Mouse (Mus musculus): ENCODE data around the gene Olfr56. TPM values are rescaled to one million over a fixed set of nuclear protein-coding genes. Genes with fewer than 3 reads are reported as not detected.

Olfr56 gene
- polyA plus RNA-seq, 1 experiment from 2014 or later: not detected

DNA sequence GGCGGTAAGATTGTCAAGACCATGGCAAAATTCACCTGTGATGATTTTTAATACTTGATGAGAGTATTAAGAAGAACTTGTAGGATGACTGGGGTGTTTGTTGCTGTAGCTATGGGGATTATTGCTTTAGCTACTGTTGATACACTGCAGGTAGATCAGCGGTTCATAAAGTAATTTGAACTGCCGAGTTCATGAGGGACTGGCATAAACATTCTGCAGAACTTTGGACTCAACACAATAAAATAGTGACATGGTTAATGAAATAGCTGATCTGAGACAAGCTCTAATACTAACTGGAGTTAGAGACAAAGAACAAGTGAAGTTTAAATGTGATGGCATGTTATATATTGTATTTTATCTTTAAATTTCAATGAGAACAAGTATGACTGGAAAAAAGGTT lies 100.0 kb downstream of the Olfr56 start:
- Histone ChIP-seq H3K27me3 (replicated peaks; ENCODE audit: control insufficient read depth, insufficient read depth, low read length) (no peaks in the 10 kb centered on the region), H3K27ac (ENCODE audit: low read depth, low read length) (no peak overlapping the region), H3K4me3 (ENCODE audit: low read length) (no peak overlapping the region), H3K4me2 (ENCODE audit: low read length) (no peak overlapping the region), H3K4me1 (ENCODE audit: control insufficient read depth, insufficient read depth, low read depth, low read length) (no peaks in the 10 kb centered on the region), H3K9me3 (ENCODE audit: control insufficient read depth, low read length) (no peaks in the 10 kb centered on the region), H3K9ac (ENCODE audit: low read depth, low read length) (no peak overlapping the region), H3K36me3 (ENCODE audit: control insufficient read depth, insufficient read depth, low read length) (no peaks in the 10 kb centered on the region)
- WGBS: 95% methylated on average over 3 of the region's 3 CpGs
- ATAC-seq: no peak

DNA sequence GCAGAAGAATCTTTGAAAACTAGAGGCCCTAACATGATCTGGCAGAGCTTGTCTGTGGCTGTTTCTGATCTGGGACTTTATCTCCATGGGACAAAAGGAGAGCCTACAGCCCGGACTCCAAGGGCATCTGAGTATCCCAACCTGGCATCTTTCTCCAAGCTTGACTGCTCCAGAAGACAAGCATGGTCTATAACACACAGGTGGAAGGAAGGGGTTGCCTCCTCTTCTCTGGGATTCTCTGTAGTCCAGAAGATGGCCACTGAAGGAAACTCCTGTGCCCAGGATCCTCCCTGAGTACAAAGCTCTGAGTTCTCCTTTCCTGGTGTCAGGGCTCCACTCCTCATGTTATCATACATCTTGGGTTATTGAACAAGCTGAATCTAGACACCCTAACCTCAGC lies 101.9 kb downstream of the Olfr56 start:
- H3K9me3 ChIP-seq (ENCODE audit: control insufficient read depth, low read length): no peaks in the 10 kb centered on the region

DNA sequence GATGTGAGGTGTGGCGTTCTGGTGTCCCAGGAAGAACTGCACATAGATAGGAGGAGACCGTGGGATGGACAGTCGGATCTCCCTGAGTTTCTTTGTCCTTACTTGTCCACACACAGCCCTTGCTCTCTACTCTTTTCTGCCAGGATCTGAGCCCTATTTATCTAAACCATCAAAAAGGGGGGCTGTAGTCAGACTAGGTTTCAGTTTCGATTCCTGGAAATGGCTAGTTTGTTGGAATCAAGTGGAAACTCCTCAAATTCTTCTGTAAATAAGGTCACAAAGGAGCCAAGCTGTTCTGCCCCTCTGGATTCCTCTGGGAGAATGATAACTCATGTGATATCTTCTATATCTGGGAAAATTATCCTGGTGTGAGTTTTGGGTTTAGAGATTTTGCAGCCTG lies 102.7 kb downstream of the Olfr56 start:
- no peak overlapping the region for H3K9ac ChIP-seq (ENCODE audit: low read depth, low read length)
- H3K27ac ChIP-seq (ENCODE audit: low read depth, low read length): no peak overlapping the region
- H3K36me3 ChIP-seq (ENCODE audit: control insufficient read depth, insufficient read depth, low read length): no peaks in the 10 kb centered on the region
- WGBS: 85% methylated on average over 4 of the region's 4 CpGs
- H3K4me1 ChIP-seq (ENCODE audit: control insufficient read depth, insufficient read depth, low read depth, low read length): no peaks in the 10 kb centered on the region
- no peak overlapping the region for H3K4me3 ChIP-seq (ENCODE audit: low read length)
- no peaks in the 10 kb centered on the region for H3K9me3 ChIP-seq (ENCODE audit: control insufficient read depth, low read length)
- ATAC-seq: no peak
- no peak overlapping the region for H3K4me2 ChIP-seq (ENCODE audit: low read length)
- no peaks in the 10 kb centered on the region for H3K27me3 ChIP-seq (replicated peaks; ENCODE audit: control insufficient read depth, insufficient read depth, low read length)

More for the DNA sequence above, 101.9 kb downstream of the Olfr56 start:
- 73% methylated on average over 1 of the region's 1 CpGs for WGBS
- Histone ChIP-seq H3K4me2 (ENCODE audit: low read length) (no peak overlapping the region), H3K4me1 (ENCODE audit: control insufficient read depth, insufficient read depth, low read depth, low read length) (no peaks in the 10 kb centered on the region), H3K27ac (ENCODE audit: low read depth, low read length) (no peak overlapping the region), H3K4me3 (ENCODE audit: low read length) (no peak overlapping the region), H3K9ac (ENCODE audit: low read depth, low read length) (no peak overlapping the region), H3K36me3 (ENCODE audit: control insufficient read depth, insufficient read depth, low read length) (no peaks in the 10 kb centered on the region), H3K27me3 (replicated peaks; ENCODE audit: control insufficient read depth, insufficient read depth, low read length) (no peaks in the 10 kb centered on the region)
- no peak for ATAC-seq

DNA sequence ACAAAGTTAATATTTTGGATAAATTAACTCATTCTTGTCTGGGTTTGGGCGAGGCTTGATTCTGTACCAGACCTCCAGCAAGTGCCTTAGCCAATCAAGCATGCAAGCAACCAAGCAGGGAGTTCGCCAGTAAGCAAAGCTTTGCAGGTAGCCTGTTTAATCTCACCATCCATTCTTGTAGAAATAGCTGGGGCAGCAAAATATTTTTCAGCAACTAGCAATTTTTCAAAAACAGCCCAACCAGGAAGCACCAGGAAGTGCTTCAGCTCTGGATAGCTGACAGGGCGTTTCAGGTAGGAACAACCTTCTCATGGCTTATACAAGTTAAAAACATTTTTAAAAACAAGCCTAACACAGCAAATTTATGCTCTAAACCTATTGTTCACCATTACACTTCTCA lies 103.2 kb downstream of the Olfr56 start:
- 69% methylated on average over 3 of the region's 3 CpGs for WGBS
- H3K4me3 ChIP-seq (ENCODE audit: low read length): no peak overlapping the region
- H3K27me3 ChIP-seq (replicated peaks; ENCODE audit: control insufficient read depth, insufficient read depth, low read length): no peaks in the 10 kb centered on the region
- no peaks in the 10 kb centered on the region for H3K4me1 ChIP-seq (ENCODE audit: control insufficient read depth, insufficient read depth, low read depth, low read length)
- no peak overlapping the region for H3K9ac ChIP-seq (ENCODE audit: low read depth, low read length)
- ATAC-seq: no peak
- no peak overlapping the region for H3K27ac ChIP-seq (ENCODE audit: low read depth, low read length)
- no peak overlapping the region for H3K4me2 ChIP-seq (ENCODE audit: low read length)
- H3K9me3 ChIP-seq (ENCODE audit: control insufficient read depth, low read length): no peaks in the 10 kb centered on the region
- no peaks in the 10 kb centered on the region for H3K36me3 ChIP-seq (ENCODE audit: control insufficient read depth, insufficient read depth, low read length)

DNA sequence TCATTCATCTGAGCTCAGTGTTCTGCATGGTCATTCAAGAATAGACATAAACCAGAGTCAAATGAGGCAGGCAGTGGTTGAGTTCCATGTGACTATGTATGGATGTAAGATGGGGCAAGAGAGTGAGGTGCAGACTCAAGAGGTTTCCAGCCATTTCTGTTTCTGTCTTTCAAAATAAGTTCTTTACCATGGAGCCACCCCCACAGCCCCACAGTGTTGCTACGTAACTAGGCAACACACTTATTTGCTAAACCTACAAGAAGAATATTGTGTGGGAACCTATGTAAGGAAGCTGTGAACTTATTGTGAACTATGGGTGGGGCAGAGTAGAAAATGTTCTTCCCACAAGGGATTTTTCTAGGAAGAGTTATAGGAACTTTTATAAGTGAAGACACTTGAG lies 104.5 kb downstream of the Olfr56 start:
- H3K4me1 ChIP-seq (ENCODE audit: control insufficient read depth, insufficient read depth, low read depth, low read length): no peaks in the 10 kb centered on the region
- no peak overlapping the region for H3K4me2 ChIP-seq (ENCODE audit: low read length)
- H3K9me3 ChIP-seq (ENCODE audit: control insufficient read depth, low read length): no peaks in the 10 kb centered on the region
- H3K27ac ChIP-seq (ENCODE audit: low read depth, low read length): no peak overlapping the region
- WGBS: 94% methylated on average over 1 of the region's 1 CpGs
- no peaks in the 10 kb centered on the region for H3K36me3 ChIP-seq (ENCODE audit: control insufficient read depth, insufficient read depth, low read length)
- no peak overlapping the region for H3K9ac ChIP-seq (ENCODE audit: low read depth, low read length)
- H3K4me3 ChIP-seq (ENCODE audit: low read length): no peak overlapping the region
- H3K27me3 ChIP-seq (replicated peaks; ENCODE audit: control insufficient read depth, insufficient read depth, low read length): no peaks in the 10 kb centered on the region
- ATAC-seq: no peak

DNA sequence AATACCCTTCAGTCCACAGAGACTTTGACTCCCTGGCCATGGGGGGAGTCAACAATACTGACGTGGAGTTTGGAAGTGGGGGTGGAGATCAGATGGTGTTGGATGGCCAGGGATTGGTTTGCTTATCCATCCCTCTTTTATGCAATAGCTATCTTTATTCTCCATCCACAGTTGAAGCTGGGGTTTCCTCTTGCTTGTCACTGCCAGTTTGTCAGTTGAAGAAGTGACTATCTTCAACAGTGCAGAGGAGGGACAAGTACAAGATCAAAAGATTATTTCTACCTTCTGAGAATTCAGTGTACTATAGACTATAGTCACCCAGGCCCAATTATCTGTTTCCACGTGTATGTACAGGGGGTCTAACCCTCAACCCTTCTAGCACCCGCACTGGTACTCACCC lies 105.1 kb downstream of the Olfr56 start:
- Histone ChIP-seq H3K9me3 (ENCODE audit: control insufficient read depth, low read length) (no peaks in the 10 kb centered on the region), H3K4me2 (ENCODE audit: low read length) (no peak overlapping the region), H3K36me3 (ENCODE audit: control insufficient read depth, insufficient read depth, low read length) (no peaks in the 10 kb centered on the region), H3K4me3 (ENCODE audit: low read length) (no peak overlapping the region), H3K27ac (ENCODE audit: low read depth, low read length) (no peak overlapping the region), H3K4me1 (ENCODE audit: control insufficient read depth, insufficient read depth, low read depth, low read length) (no peaks in the 10 kb centered on the region), H3K27me3 (replicated peaks; ENCODE audit: control insufficient read depth, insufficient read depth, low read length) (no peaks in the 10 kb centered on the region), H3K9ac (ENCODE audit: low read depth, low read length) (no peak overlapping the region)
- ATAC-seq: no peak
- 87% methylated on average over 3 of the region's 3 CpGs for WGBS

DNA sequence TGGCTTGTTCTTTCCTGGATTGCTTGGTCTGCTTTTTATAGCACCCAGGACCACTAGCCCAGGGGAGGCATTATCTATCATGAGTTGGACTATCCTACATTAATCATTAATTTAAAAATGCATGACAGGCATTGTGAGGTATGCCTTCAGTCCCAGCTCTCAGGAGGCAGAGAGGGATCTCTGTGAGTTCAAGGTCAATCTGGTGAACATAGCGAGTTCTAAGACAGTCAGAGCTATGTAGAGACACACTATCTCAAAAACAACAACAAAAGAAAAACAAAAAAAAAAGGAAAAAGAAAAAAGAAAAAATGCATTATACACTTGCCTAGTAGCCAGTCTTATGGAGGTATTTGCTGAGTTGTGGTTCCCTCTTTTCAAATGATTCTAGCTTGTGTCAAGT lies 105.7 kb downstream of the Olfr56 start:
- no peak overlapping the region for H3K4me2 ChIP-seq (ENCODE audit: low read length)
- no peaks in the 10 kb centered on the region for H3K9me3 ChIP-seq (ENCODE audit: control insufficient read depth, low read length)
- H3K36me3 ChIP-seq (ENCODE audit: control insufficient read depth, insufficient read depth, low read length): no peaks in the 10 kb centered on the region
- H3K27ac ChIP-seq (ENCODE audit: low read depth, low read length): no peak overlapping the region
- H3K9ac ChIP-seq (ENCODE audit: low read depth, low read length): no peak overlapping the region
- ATAC-seq: no peak
- 82% methylated on average over 1 of the region's 1 CpGs for WGBS
- no peaks in the 10 kb centered on the region for H3K27me3 ChIP-seq (replicated peaks; ENCODE audit: control insufficient read depth, insufficient read depth, low read length)
- no peak overlapping the region for H3K4me3 ChIP-seq (ENCODE audit: low read length)
- H3K4me1 ChIP-seq (ENCODE audit: control insufficient read depth, insufficient read depth, low read depth, low read length): no peaks in the 10 kb centered on the region

DNA sequence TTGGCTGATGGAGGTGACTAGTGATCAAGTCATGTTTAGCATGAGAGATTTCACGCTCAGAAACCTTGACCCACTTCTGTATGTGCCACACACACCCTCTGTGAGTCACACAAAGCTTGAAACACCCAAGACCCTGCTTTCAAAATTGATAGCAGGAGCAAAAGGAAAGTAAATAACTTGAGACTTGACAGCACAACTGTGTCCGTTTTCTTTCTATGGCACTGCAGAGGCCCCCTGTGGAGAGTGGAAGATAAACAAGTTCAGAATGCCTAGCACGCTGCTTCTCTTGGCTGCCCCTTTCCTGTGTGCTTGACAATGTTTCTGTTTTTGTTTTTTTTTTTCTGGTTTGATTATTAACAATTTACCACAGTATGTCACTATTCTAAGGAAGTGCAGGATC lies 106.2 kb downstream of the Olfr56 start:
- no peak overlapping the region for H3K4me2 ChIP-seq (ENCODE audit: low read length)
- H3K4me1 ChIP-seq (ENCODE audit: control insufficient read depth, insufficient read depth, low read depth, low read length): no peaks in the 10 kb centered on the region
- H3K27ac ChIP-seq (ENCODE audit: low read depth, low read length): no peak overlapping the region
- no peaks in the 10 kb centered on the region for H3K36me3 ChIP-seq (ENCODE audit: control insufficient read depth, insufficient read depth, low read length)
- no peak overlapping the region for H3K9ac ChIP-seq (ENCODE audit: low read depth, low read length)
- H3K9me3 ChIP-seq (ENCODE audit: control insufficient read depth, low read length): no peaks in the 10 kb centered on the region
- no peaks in the 10 kb centered on the region for H3K27me3 ChIP-seq (replicated peaks; ENCODE audit: control insufficient read depth, insufficient read depth, low read length)
- no peak overlapping the region for H3K4me3 ChIP-seq (ENCODE audit: low read length)
- WGBS: 36% methylated on average over 3 of the region's 3 CpGs
- ATAC-seq: no peak

DNA sequence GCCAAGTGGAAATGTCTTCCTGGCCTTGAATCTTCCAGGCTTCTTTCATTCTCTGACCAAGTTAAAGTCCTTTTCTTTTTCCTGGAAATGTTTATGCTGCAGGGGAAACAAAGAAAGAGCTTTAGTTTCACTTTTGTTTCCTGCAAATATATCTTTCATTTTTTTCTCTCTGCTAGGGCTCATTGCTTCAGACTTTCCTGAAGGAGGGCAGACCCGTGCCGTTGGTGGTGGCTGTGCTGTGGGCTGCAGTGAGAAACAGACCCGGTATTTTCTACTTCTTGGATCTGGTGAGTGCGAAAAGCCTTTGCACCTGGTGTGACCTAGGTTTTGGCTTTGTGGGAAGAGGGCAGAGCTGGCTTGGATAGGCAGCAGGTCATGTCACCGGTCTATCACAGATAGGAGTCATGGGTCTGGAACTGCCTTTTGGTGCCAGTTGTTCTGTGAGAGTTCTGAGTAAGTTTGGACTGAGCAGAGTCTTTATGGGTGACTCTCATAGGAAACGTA lies 108.2 kb downstream of the Olfr56 start:
- 74% methylated on average over 6 of the region's 6 CpGs for WGBS
- Histone ChIP-seq H3K27me3 (replicated peaks; ENCODE audit: control insufficient read depth, insufficient read depth, low read length) (no peaks in the 10 kb centered on the region), H3K9ac (ENCODE audit: low read depth, low read length) (no peak overlapping the region), H3K9me3 (ENCODE audit: control insufficient read depth, low read length) (no peaks in the 10 kb centered on the region), H3K4me1 (ENCODE audit: control insufficient read depth, insufficient read depth, low read depth, low read length) (no peaks in the 10 kb centered on the region), H3K4me2 (ENCODE audit: low read length) (no peak overlapping the region), H3K27ac (ENCODE audit: low read depth, low read length) (no peak overlapping the region), H3K4me3 (ENCODE audit: low read length) (no peak overlapping the region), H3K36me3 (ENCODE audit: control insufficient read depth, insufficient read depth, low read length) (no peaks in the 10 kb centered on the region)
- ATAC-seq: no peak

All from hindbrain, embryonic 16.5 days (tissue).